Mouse (Mus musculus) common myeloid progenitor, adult 5-6 weeks (primary cell): ENCODE data around the gene Sdccag8. TPM values are rescaled to one million over a fixed set of nuclear protein-coding genes. Genes with fewer than 3 reads are reported as not detected.

Experiments
- ATAC-seq: replicated peaks from 2 replicates; pipeline ENCODE4 v1.8.0; 2016; ENCODE audit warnings: low read depth, mild to moderate bottlenecking, moderate TSS enrichment, inconsistent platforms; ENCODE audit not compliant: poor library complexity, severe bottlenecking
- total RNA-seq: library from RNA; stranded (forward); fragments of 200-1000, 187-1606 nt; gene quantifications from 2 replicates; pipeline ENCODE4 v1.2.3, GENCODE M21; 2017

The Sdccag8 gene
- total RNA-seq: 29.6 and 31.5 TPM in 2 replicates

GRCm38 (mm10) chr1:176814591-176815062 lies at the start of gene Sdccag8:
Gene Sdccag8 (plus strand): TSS chr1:176814660.
- ATAC-seq: peak; percentile 82

GRCm38 (mm10) chr1:176774533-176774932 lies 39.9 kb upstream of the Sdccag8 start:
- no peak for ATAC-seq

GRCm38 (mm10) chr1:176789326-176789725 lies 25.1 kb upstream of the Sdccag8 start:
- ATAC-seq: no peak

- no peak for ATAC-seq
Observed at GRCm38 (mm10) chr1:176792175-176792574, 22.3 kb upstream of the Sdccag8 start.

- no peak for ATAC-seq
Observed at GRCm38 (mm10) chr1:176798673-176799072, 15.8 kb upstream of the Sdccag8 start.

- ATAC-seq: peak; percentile 93
Observed at GRCm38 (mm10) chr1:176800728-176801365, 13.6 kb upstream of the Sdccag8 start.

GRCm38 (mm10) chr1:176810161-176810560 lies 4.3 kb upstream of the Sdccag8 start:
- ATAC-seq: no peak

GRCm38 (mm10) chr1:176811892-176812291 lies 2.6 kb upstream of the Sdccag8 start:
- no peak for ATAC-seq

GRCm38 (mm10) chr1:176812491-176813291 lies 1.8 kb upstream of the Sdccag8 start:
- ATAC-seq: no peak

GRCm38 (mm10) chr1:176813292-176814035 lies 996 bp upstream of the Sdccag8 start:
- peak; percentile 30 for ATAC-seq

GRCm38 (mm10) chr1:176814036-176814420 lies 432 bp upstream of the Sdccag8 start, which contains the start of gene Cep170:
Gene Cep170 (minus strand): TSS chr1:176814067.
- peak; percentile 58 for ATAC-seq

- 0 out of 2 replicates have a peak, but pooled peaks have one; percentile 6 for ATAC-seq
Observed at GRCm38 (mm10) chr1:176816728-176817127, 2.3 kb downstream of the Sdccag8 start.

GRCm38 (mm10) chr1:176818147-176818546 lies 3.7 kb downstream of the Sdccag8 start:
- ATAC-seq: no peak

- no peak for ATAC-seq
Observed at GRCm38 (mm10) chr1:176818763-176819162, 4.3 kb downstream of the Sdccag8 start.

GRCm38 (mm10) chr1:176821929-176822328 lies 7.5 kb downstream of the Sdccag8 start:
- peak; percentile 73 for ATAC-seq

GRCm38 (mm10) chr1:176822949-176823348 lies 8.5 kb downstream of the Sdccag8 start:
- ATAC-seq: no peak

- ATAC-seq: peak; percentile 17
Observed at GRCm38 (mm10) chr1:176823889-176824288, 9.4 kb downstream of the Sdccag8 start.

- no peak for ATAC-seq
Observed at GRCm38 (mm10) chr1:176824611-176825010, 10.2 kb downstream of the Sdccag8 start.

GRCm38 (mm10) chr1:176825084-176825483 lies 10.6 kb downstream of the Sdccag8 start:
- no peak for ATAC-seq

- ATAC-seq: peak; percentile 53
Observed at GRCm38 (mm10) chr1:176826186-176826585, 11.7 kb downstream of the Sdccag8 start.
